Mouse (Mus musculus) forebrain, embryonic 15.5 days (tissue): ENCODE data around the gene Prkcb. TPM values are rescaled to one million over a fixed set of nuclear protein-coding genes. Genes with fewer than 3 reads are reported as not detected.

Experiments used
- ATAC-seq: fragments of 200-750 bp; cut with Nextera tagmentation; replicated peaks from 2 replicates; pipeline ENCODE4 v1.8.0; 2017; ENCODE audit warnings: mild to moderate bottlenecking, moderate TSS enrichment, moderate library complexity
- H3K27ac ChIP-seq: fragments of 300-500 bp; sonication (generic); replicated peaks from 2 replicates; pipeline ENCODE4 v1.5.1; 2015; ENCODE audit warnings: mild to moderate bottlenecking, inconsistent platforms
- H3K27me3 ChIP-seq: fragments of 300-500 bp; sonication (generic); 2 replicates; pipeline ENCODE4 v1.6.1; 2015; ENCODE audit warnings: inconsistent platforms
- H3K36me3 ChIP-seq: fragments of 300-500 bp; sonication (generic); 2 replicates; pipeline ENCODE4 v1.6.1; 2015; ENCODE audit warnings: mild to moderate bottlenecking, inconsistent platforms
- H3K4me1 ChIP-seq: fragments of 300-500 bp; sonication (generic); 2 replicates; pipeline ENCODE4 v1.6.1; 2015; ENCODE audit warnings: inconsistent platforms
- H3K4me2 ChIP-seq: fragments of 300-500 bp; sonication (generic); replicated peaks from 2 replicates; pipeline ENCODE4 v1.6.1; 2015; ENCODE audit warnings: mild to moderate bottlenecking, inconsistent platforms
- H3K4me3 ChIP-seq: fragments of 300-500 bp; sonication (generic); 2 replicates; pipeline ENCODE4 v1.5.1; 2015; ENCODE audit warnings: mild to moderate bottlenecking, inconsistent platforms
- H3K9ac ChIP-seq: fragments of 300-500 bp; sonication (generic); replicated peaks from 2 replicates; pipeline ENCODE4 v1.6.1; 2015; ENCODE audit warnings: mild to moderate bottlenecking, inconsistent platforms
- H3K9me3 ChIP-seq: fragments of 300-500 bp; sonication (generic); 2 replicates; pipeline ENCODE4 v1.6.1; 2016; ENCODE audit warnings: inconsistent platforms
- WGBS: fragments of 180-500 bp; shearing (Covaris S2); methylation state at CpG from one replicate; pipeline ENCODE4 v1.1.7; 2015; ENCODE audit warnings: mixed read lengths; 5-methylcytosine and 5-hydroxymethylcytosine counted together
- polyA plus RNA-seq: library from polyadenylated mRNA; unstranded; fragments of >200 nt; fragmentation: Nextera tagmentation; extraction: Ambion mirVana; gene quantifications from 2 replicates; pipeline ENCODE4 v1.2.1, GENCODE M21; 2015

Gene Prkcb
- polyA plus RNA-seq, 1 experiment from 2014 or later, result 48.6 TPM

- Histone ChIP-seq H3K27ac (no peak overlapping the region), H3K27me3 (no peaks in the 10 kb centered on the region), H3K9ac (no peak overlapping the region), H3K4me3 (no peak overlapping the region), H3K4me1 (peaks cover 15% of the 10 kb centered on the region), H3K9me3 (no peaks in the 10 kb centered on the region), H3K4me2 (no peak overlapping the region), H3K36me3 (no peaks in the 10 kb centered on the region)
- 84% methylated on average over 10 of the region's 10 CpGs for WGBS
- no peak for ATAC-seq
Measured at GRCm38 (mm10) chr7:122380336-122381130, 92.0 kb downstream of the Prkcb start.

- no peaks in the 10 kb centered on the region for H3K9me3 ChIP-seq
- H3K27ac ChIP-seq, result no peak overlapping the region
- no peaks in the 10 kb centered on the region for H3K36me3 ChIP-seq
- no peak overlapping the region for H3K4me3 ChIP-seq
- H3K4me1 ChIP-seq, result peaks cover 15% of the 10 kb centered on the region
- WGBS, result 70% methylated on average over 10 of the region's 10 CpGs
- H3K27me3 ChIP-seq, result no peaks in the 10 kb centered on the region
- no peak overlapping the region for H3K9ac ChIP-seq
- no peak overlapping the region for H3K4me2 ChIP-seq
- ATAC-seq, result no peak
Measured at GRCm38 (mm10) chr7:122381560-122381959, 93.0 kb downstream of the Prkcb start.

GRCm38 (mm10) chr7:122383260-122383659 lies 94.7 kb downstream of the Prkcb start:
- Histone ChIP-seq H3K4me1 (peaks cover 11% of the 10 kb centered on the region), H3K4me3 (no peak overlapping the region), H3K9me3 (no peaks in the 10 kb centered on the region), H3K9ac (no peak overlapping the region), H3K27me3 (no peaks in the 10 kb centered on the region), H3K4me2 (no peak overlapping the region), H3K36me3 (no peaks in the 10 kb centered on the region), H3K27ac (no peak overlapping the region)
- 91% methylated on average over 2 of the region's 2 CpGs for WGBS
- no peak for ATAC-seq

- Histone ChIP-seq H3K27me3 (no peaks in the 10 kb centered on the region), H3K9me3 (no peaks in the 10 kb centered on the region), H3K4me1 (peaks cover 11% of the 10 kb centered on the region), H3K27ac (no peak overlapping the region), H3K9ac (no peak overlapping the region), H3K36me3 (no peaks in the 10 kb centered on the region), H3K4me2 (no peak overlapping the region), H3K4me3 (no peak overlapping the region)
- WGBS, result 84% methylated on average over 8 of the region's 8 CpGs
- ATAC-seq, result no peak
Measured at GRCm38 (mm10) chr7:122384891-122385290, 96.3 kb downstream of the Prkcb start.

- Histone ChIP-seq H3K36me3 (no peaks in the 10 kb centered on the region), H3K4me2 (no peak overlapping the region), H3K9me3 (no peaks in the 10 kb centered on the region), H3K4me1 (peaks cover 22% of the 10 kb centered on the region), H3K4me3 (no peak overlapping the region), H3K27me3 (no peaks in the 10 kb centered on the region), H3K27ac (no peak overlapping the region), H3K9ac (no peak overlapping the region)
- ATAC-seq, result no peak
- WGBS, result 100% methylated on average over 1 of the region's 1 CpGs
Measured at GRCm38 (mm10) chr7:122386567-122386966, 98.0 kb downstream of the Prkcb start.

- no peak overlapping the region for H3K4me3 ChIP-seq
- ATAC-seq, result no peak
- WGBS, result 78% methylated on average over 4 of the region's 4 CpGs
Measured at GRCm38 (mm10) chr7:122387896-122388295, 99.3 kb downstream of the Prkcb start.

GRCm38 (mm10) chr7:122388858-122389257 lies 100.3 kb downstream of the Prkcb start:
- Histone ChIP-seq H3K9ac (no peak overlapping the region), H3K4me2 (no peak overlapping the region), H3K27ac (no peak overlapping the region), H3K9me3 (no peaks in the 10 kb centered on the region), H3K27me3 (no peaks in the 10 kb centered on the region), H3K36me3 (no peaks in the 10 kb centered on the region), H3K4me3 (no peak overlapping the region), H3K4me1 (peaks cover 22% of the 10 kb centered on the region)
- no peak for ATAC-seq
- WGBS, result 68% methylated on average over 5 of the region's 5 CpGs

More at GRCm38 (mm10) chr7:122387896-122388295, 99.3 kb downstream of the Prkcb start:
- Histone ChIP-seq H3K9ac (no peak overlapping the region), H3K36me3 (no peaks in the 10 kb centered on the region), H3K9me3 (no peaks in the 10 kb centered on the region), H3K27me3 (no peaks in the 10 kb centered on the region), H3K4me1 (peaks cover 22% of the 10 kb centered on the region), H3K27ac (no peak overlapping the region), H3K4me2 (no peak overlapping the region)

- H3K27me3 ChIP-seq, result no peaks in the 10 kb centered on the region
- H3K4me2 ChIP-seq, result no peak overlapping the region
- peak overlapping the region; percentile 39; the same call in 1 of the 2 replicates for H3K27ac ChIP-seq
- no peaks in the 10 kb centered on the region for H3K9me3 ChIP-seq
- WGBS, result 8% methylated on average over 6 of the region's 6 CpGs
- no peak overlapping the region for H3K4me3 ChIP-seq
- ATAC-seq, result 0 out of 2 replicates have a peak, but pooled peaks have one; percentile 11
- H3K9ac ChIP-seq, result no peak overlapping the region
- H3K4me1 ChIP-seq, result peaks cover 22% of the 10 kb centered on the region
- no peaks in the 10 kb centered on the region for H3K36me3 ChIP-seq
Measured at GRCm38 (mm10) chr7:122389633-122390032, 101.1 kb downstream of the Prkcb start.

- no peak overlapping the region for H3K4me3 ChIP-seq
- H3K9me3 ChIP-seq, result no peaks in the 10 kb centered on the region
- peaks cover 22% of the 10 kb centered on the region for H3K4me1 ChIP-seq
- no peaks in the 10 kb centered on the region for H3K27me3 ChIP-seq
- no peaks in the 10 kb centered on the region for H3K36me3 ChIP-seq
- no peak overlapping the region for H3K9ac ChIP-seq
- H3K27ac ChIP-seq, result 0 out of 2 replicates have a peak overlapping the region, but pooled peaks have one; percentile 39
- 32% methylated on average over 5 of the region's 5 CpGs for WGBS
- peak; percentile 59 for ATAC-seq
- no peak overlapping the region for H3K4me2 ChIP-seq
Measured at GRCm38 (mm10) chr7:122390200-122390599, 101.6 kb downstream of the Prkcb start.

GRCm38 (mm10) chr7:122390683-122391082 lies 102.1 kb downstream of the Prkcb start:
- WGBS, result 54% methylated on average over 4 of the region's 4 CpGs
- H3K9me3 ChIP-seq, result no peaks in the 10 kb centered on the region
- peaks cover 22% of the 10 kb centered on the region for H3K4me1 ChIP-seq
- H3K9ac ChIP-seq, result no peak overlapping the region
- no peak overlapping the region for H3K27ac ChIP-seq
- ATAC-seq, result no peak
- no peak overlapping the region for H3K4me2 ChIP-seq
- no peaks in the 10 kb centered on the region for H3K36me3 ChIP-seq
- no peaks in the 10 kb centered on the region for H3K27me3 ChIP-seq
- H3K4me3 ChIP-seq, result no peak overlapping the region

GRCm38 (mm10) chr7:122391382-122391781 lies 102.8 kb downstream of the Prkcb start:
- H3K27ac ChIP-seq, result no peak overlapping the region
- H3K4me3 ChIP-seq, result no peak overlapping the region
- H3K36me3 ChIP-seq, result no peaks in the 10 kb centered on the region
- no peaks in the 10 kb centered on the region for H3K9me3 ChIP-seq
- H3K4me1 ChIP-seq, result peaks cover 24% of the 10 kb centered on the region
- H3K27me3 ChIP-seq, result no peaks in the 10 kb centered on the region
- WGBS, result 62% methylated on average over 3 of the region's 3 CpGs
- H3K9ac ChIP-seq, result no peak overlapping the region
- no peak for ATAC-seq
- H3K4me2 ChIP-seq, result no peak overlapping the region

GRCm38 (mm10) chr7:122393964-122394363 lies 105.4 kb downstream of the Prkcb start:
- 58% methylated on average over 5 of the region's 5 CpGs for WGBS
- no peak for ATAC-seq
- H3K4me3 ChIP-seq, result no peak overlapping the region

More at GRCm38 (mm10) chr7:122393964-122394363, 105.4 kb downstream of the Prkcb start:
- no peak overlapping the region for H3K27ac ChIP-seq
- H3K27me3 ChIP-seq, result no peaks in the 10 kb centered on the region
- H3K4me1 ChIP-seq, result peaks cover 22% of the 10 kb centered on the region
- H3K36me3 ChIP-seq, result no peaks in the 10 kb centered on the region
- no peaks in the 10 kb centered on the region for H3K9me3 ChIP-seq
- no peak overlapping the region for H3K4me2 ChIP-seq
- H3K9ac ChIP-seq, result no peak overlapping the region
